Mouse (Mus musculus): ENCODE data around the gene Olfml2b.

The Olfml2b gene

GRCm38 (mm10) chr1:170731865-170732595, 87.7 kb downstream of the Olfml2b start:
- DNase-seq (ENCODE audit: low spot score): no peak
